Mouse (Mus musculus) layer of hippocampus, adult 2 months (tissue): ENCODE measurements around the gene Rasa3. TPM values are rescaled to one million over a fixed set of nuclear protein-coding genes. Genes with fewer than 3 reads are reported as not detected.

ENCODE experiments used
- DNase-seq, 2 experiments: peaks; one replicate each; pipeline ENCODE4 v3.0.0; 2022; ENCODE audit warnings: low spot score in 2 of 2
- H3K27ac ChIP-seq: fragments of 200-600 bp; 2 replicates; pipeline ENCODE4 v1.8.1; 2022
- H3K4me3 ChIP-seq: fragments of 200-600 bp; 2 replicates; pipeline ENCODE4 v1.8.1; 2022; ENCODE audit warnings: mild to moderate bottlenecking
- CTCF ChIP-seq: fragments of 200-600 bp; conservative IDR thresholded peaks from 2 replicates; pipeline ENCODE4 v1.8.1; 2022; ENCODE audit warnings: antibody characterized with exemption, mild to moderate bottlenecking, moderate library complexity
- long read RNA-seq, 2 experiments: library from polyadenylated mRNA; stranded (forward); transcript quantifications; one replicate each; pipeline ENCODE4 v2.0.0; 2021; ENCODE audit warnings: borderline mapping rate in 2 of 2
- total RNA-seq, 2 experiments: library from RNA; stranded (reverse); gene quantifications; 2 replicates each; pipeline ENCODE4 v1.2.3; 2021

Gene Rasa3
- total RNA-seq, result 10 to 100 TPM; 62.8 to 63.4 TPM
- long read RNA-seq, experiment 1, full-length matches to known transcripts, result 39 of 62 reads
- long read RNA-seq, experiment 1, partial matches to known transcripts, result 13 of 62 reads
- long read RNA-seq, experiment 1, other reads (novel, unspliced or antisense), result 10 of 62 reads
- long read RNA-seq, experiment 2, full-length matches to known transcripts, result 52 of 68 reads
- long read RNA-seq, experiment 2, partial matches to known transcripts, result 9 of 68 reads
- long read RNA-seq, experiment 2, other reads (novel, unspliced or antisense), result 7 of 68 reads

- no peak; the same call in none of the 2 replicates for TF ChIP-seq CTCF
These were observed at the start of gene Rasa3 for GRCm38 (mm10) chr8:13677413-13677883. Gene Rasa3, minus strand, starts transcription at chr8:13677603.

GRCm38 (mm10) chr8:13725722-13726121 is 48.3 kb upstream of the Rasa3 start:
- peak; percentile 6 to 37 for DNase-seq
- H3K27ac ChIP-seq, result no peak overlapping the region
- peak; percentile 90 for TF ChIP-seq CTCF
- no peak overlapping the region for H3K4me3 ChIP-seq

More at GRCm38 (mm10) chr8:13677413-13677883, at the start of gene Rasa3:
- H3K4me3 ChIP-seq, result peak within 1 kb of the TSS; percentile 90
- peak; percentile 93 to 96 for DNase-seq
- peak within 1 kb of the TSS; percentile 89 for H3K27ac ChIP-seq

- DNase-seq, result no peak
- no peak for TF ChIP-seq CTCF
- Histone ChIP-seq H3K4me3 (no peak overlapping the region), H3K27ac (no peak overlapping the region)
These were observed 41.6 kb upstream of the Rasa3 start for GRCm38 (mm10) chr8:13718980-13719379.

DNA sequence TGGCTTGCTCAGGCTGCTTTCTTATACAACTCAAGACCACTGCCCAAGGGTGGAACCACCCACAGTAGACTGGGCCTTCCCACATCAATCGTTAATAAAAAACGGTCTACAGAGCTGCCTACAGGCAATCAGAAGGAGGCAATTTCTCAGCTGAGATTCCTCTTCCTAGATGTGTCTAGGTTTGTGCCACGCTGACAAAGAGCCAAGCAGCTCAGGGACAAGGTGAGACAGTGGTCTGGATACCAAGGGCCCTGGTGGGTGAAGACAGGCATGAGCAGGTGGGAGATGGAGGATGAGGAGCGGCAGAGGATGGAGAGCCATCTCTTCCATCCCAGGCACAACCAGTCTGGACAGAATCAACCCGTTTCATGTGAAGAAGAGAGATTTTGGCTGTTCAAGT is 31.1 kb upstream of the Rasa3 start:
- no peak for DNase-seq
- no peak overlapping the region for H3K4me3 ChIP-seq
- TF ChIP-seq CTCF, result no peak
- no peak overlapping the region for H3K27ac ChIP-seq

DNA sequence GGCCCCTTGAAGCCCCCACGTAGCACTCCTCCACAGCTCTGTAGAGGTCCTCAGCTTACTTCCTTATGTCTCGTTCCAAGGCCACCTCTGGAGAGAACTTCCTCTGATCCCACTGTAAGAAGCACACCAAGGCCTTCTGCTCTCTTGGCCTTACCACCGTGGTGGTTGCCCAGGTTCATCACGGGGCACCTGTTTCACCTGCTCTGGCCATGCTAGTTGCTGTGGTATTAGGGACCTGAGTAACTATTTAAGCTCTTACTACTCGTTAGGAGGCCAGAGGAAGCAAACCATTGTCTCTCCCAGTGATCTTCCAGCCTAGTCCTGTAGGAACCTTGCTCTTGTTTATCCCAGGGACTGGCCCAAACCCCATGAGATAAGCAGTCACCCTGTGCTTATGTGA is 29.5 kb upstream of the Rasa3 start:
- Histone ChIP-seq H3K27ac (no peak overlapping the region), H3K4me3 (no peak overlapping the region)
- DNase-seq, result no peak
- no peak for TF ChIP-seq CTCF

GRCm38 (mm10) chr8:13705668-13706067 is 28.3 kb upstream of the Rasa3 start, which contains the start of gene Cfap97d2:
Gene Cfap97d2, plus strand, starts transcription at chr8:13705889.
- TF ChIP-seq CTCF, result 0 out of 2 replicates have a peak, but pooled peaks have one; percentile 12
- peak; percentile 73 to 74 for DNase-seq
- peak within 1 kb of the TSS; percentile 40 for H3K4me3 ChIP-seq
- peak within 1 kb of the TSS; percentile 74 for H3K27ac ChIP-seq

DNA sequence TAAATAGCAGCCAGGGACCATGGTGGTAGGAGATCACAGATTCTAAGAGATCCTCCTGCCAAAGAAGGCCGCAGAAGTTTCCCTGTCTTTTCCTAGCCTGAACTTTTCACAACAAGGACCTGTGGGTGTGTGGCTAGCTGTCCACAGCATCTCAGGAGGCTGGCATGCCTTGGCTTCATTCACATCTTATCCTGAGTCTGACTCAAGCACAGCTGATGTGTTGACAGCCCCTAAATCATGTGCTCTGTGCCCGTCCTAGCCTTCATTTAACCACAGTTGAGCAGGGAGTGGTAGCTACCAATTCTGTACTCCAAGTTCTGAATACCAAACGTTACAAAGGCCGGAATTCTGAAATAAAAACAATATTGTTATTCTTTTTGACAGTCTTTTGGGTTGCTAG is 26.9 kb upstream of the Rasa3 start:
- Histone ChIP-seq H3K27ac (no peak overlapping the region), H3K4me3 (no peak overlapping the region)
- DNase-seq, result no peak
- no peak for TF ChIP-seq CTCF

DNA sequence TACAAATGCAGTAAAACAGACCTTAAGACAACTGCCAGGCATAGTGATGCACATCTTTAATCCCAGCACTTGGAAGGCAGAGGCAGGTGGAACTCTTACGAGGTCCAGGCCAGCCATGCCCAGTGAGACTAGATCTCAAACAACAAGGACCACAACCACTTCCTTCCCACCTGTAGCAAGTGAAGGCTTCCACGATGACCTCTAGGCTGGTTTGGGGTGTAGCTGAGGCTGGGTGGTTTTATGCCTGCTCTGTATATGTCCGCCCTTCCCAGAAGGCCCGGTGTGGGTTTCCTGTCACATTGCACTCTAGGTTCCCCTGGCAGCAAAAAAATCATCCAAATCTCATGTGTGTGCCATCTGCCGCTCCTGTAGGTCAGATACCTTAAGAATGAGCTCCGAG is 26.4 kb upstream of the Rasa3 start:
- DNase-seq, result no peak
- Histone ChIP-seq H3K27ac (no peak overlapping the region), H3K4me3 (no peak overlapping the region)
- TF ChIP-seq CTCF, result no peak

GRCm38 (mm10) chr8:13702755-13703154 is 25.4 kb upstream of the Rasa3 start:
- Histone ChIP-seq H3K27ac (no peak overlapping the region), H3K4me3 (no peak overlapping the region)
- DNase-seq, result no peak
- TF ChIP-seq CTCF, result no peak

- Histone ChIP-seq H3K4me3 (no peak overlapping the region), H3K27ac (no peak overlapping the region)
- TF ChIP-seq CTCF, result no peak
- DNase-seq, result no peak
These were observed 22.0 kb upstream of the Rasa3 start for GRCm38 (mm10) chr8:13699323-13699949.

GRCm38 (mm10) chr8:13698281-13698680 is 20.9 kb upstream of the Rasa3 start:
- DNase-seq, result no peak
- TF ChIP-seq CTCF, result no peak
- Histone ChIP-seq H3K4me3 (no peak overlapping the region), H3K27ac (no peak overlapping the region)

- no peak for TF ChIP-seq CTCF
- Histone ChIP-seq H3K4me3 (no peak overlapping the region), H3K27ac (no peak overlapping the region)
These were observed 20.3 kb upstream of the Rasa3 start for GRCm38 (mm10) chr8:13697681-13698080.

GRCm38 (mm10) chr8:13697196-13697595 is 19.8 kb upstream of the Rasa3 start:
- H3K27ac ChIP-seq, result no peak overlapping the region
- no peak for DNase-seq
- no peak for TF ChIP-seq CTCF

More at GRCm38 (mm10) chr8:13697681-13698080, 20.3 kb upstream of the Rasa3 start:
- no peak for DNase-seq

More at GRCm38 (mm10) chr8:13697196-13697595, 19.8 kb upstream of the Rasa3 start:
- no peak overlapping the region for H3K4me3 ChIP-seq
